Mouse (Mus musculus) fibroblast of lung, adult 2 months (primary cell): ENCODE measurements around the gene Sec31a.
"Not testable (repeated sequence)": the region's sequence is repeated elsewhere in the genome, so short reads cannot be mapped to it uniquely, and the experiment has no call there.

Experiments
- DNase-seq: peaks from one replicate; pipeline ENCODE4 v3.0.0-alpha.2; 2011; ENCODE audit warnings: low read depth

Sec31a gene

DNA sequence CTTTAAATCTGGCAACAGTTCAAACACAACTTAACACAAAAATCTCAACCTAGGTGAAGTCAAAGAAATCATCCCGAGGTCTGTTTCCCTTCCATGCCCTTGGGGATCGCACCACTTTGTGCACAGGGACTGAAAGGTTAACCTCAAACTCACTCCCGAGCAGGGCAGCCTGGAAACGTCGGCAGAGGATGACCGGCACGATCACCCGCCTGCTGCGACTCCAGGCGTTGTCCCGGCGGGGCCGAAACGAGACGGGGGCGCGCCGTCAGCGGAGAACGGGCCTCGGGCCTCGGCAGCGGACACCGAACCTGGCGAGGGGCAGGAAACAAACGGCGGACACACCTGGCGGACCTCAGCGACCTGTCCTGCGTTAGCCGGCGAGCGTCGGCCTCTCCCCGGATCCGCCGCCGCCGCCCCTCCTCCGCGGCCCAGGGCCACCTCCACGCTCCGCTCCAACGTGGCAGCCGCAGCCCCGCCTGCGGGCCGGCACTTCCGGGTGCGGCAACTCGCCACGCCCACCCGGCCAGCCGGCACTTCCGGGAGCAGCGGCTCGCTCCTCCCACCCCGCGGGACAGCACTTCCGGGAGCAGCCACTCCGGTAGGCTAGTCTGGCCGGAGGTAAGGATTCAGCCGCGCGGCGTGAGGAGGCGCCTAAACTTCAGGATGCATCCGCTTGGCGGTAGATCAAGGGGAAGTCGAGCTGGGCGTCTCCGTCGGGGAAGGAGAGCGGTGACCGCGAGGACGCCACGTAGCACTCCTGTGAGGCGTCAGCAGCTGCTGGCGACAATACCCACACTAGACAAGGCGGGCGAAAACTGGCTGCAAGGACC lies at the start of gene Sec31a:
Sec31a (minus strand) TSS at position 474 of the 830 bp plus-strand sequence.
- peak; percentile 89 for DNase-seq

DNA sequence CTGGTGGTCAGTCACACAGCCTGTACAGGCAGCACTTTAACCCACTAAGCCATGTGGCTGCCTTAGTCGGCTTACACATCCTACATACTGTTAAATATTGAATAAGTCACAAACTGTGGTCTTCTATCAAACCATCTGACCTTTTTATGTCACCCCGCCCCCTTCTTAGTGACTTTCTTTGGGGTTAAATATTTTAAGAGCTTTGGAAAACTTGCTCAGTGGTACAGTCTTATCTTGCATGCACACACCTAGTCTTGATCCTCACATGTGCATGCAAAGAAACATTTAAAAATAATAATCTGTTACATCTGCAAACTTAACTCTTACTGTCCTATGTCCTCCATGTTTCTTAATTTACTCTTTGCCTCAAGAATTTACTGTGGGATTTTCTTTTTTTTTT lies 46.3 kb upstream of the Sec31a start:
- DNase-seq: no peak

DNA sequence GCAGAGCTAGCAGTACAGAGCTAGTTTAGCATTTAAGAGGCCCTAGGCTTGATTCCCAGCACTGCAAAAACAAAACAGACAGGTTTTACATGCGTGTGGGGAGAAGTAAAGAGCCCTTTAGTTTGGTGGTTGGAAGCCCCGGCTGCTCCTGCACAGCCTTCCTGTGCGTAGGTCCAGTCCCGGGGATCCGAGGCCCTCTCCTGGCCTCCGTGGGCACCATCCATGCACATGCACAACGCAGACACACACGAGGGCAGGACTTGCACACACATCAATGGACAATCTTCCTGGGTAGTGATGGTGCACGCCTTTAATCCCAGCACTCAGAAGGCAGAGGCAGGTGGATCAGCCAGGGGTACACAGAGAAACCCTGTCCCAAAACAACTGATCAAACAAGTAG lies 45.5 kb upstream of the Sec31a start:
- no peak for DNase-seq

DNA sequence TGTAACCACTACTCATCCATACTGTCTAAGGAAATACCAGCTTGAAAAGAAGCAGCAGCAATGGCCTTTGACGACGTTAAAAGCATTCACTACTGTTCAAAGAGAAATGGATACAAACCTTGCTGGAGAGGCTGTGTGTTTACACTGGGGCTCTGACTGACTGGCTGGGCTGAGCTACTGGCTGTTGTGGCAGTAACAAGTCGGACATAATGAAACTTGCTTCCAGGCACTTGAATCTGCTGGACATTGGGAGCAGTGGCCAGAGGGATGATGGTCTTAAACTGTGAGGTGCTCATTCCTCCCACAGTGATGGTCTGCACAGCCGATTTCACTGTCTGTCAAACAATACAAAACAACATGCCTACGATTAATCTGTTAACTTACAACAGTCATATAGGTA lies 43.4 kb upstream of the Sec31a start:
- no peak for DNase-seq

DNA sequence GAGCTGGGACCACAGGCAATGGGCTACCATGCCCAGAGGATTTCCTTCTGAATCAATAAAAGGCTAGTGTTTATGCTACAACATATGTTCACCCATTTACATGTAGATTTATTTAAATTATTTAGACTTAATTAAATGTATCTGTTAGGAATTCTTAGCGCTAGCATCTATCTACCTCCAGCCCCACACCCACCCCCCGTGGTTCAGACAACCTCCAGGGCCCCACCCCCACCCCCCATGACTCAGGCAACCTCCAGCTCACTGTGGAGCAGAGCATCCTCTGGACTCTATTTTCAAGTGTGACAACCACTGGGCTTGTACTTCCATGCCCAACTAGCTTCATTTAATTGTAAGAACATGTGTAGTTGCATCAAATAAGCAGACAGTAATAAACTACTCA lies 35.8 kb upstream of the Sec31a start:
- no peak for DNase-seq

DNA sequence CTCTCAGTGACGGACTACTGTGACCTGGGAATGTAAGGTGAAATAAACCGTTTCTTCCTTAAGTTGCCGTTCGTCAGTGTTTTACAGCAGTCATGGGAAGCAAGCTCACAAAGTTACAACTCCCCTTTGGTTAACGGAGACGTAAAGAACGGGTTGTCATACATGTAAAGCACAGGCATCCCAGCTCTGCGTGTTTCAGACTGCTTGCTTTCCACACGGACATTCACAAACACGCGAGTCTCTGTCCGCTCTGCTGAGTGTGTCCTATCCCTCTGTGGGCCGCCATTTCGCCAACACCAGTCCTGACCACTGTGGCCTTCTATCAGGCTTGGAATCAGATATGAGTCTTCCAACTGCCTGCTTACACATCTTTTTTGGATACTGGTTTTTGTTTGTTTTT lies 22.8 kb upstream of the Sec31a start:
- DNase-seq: no peak

DNA sequence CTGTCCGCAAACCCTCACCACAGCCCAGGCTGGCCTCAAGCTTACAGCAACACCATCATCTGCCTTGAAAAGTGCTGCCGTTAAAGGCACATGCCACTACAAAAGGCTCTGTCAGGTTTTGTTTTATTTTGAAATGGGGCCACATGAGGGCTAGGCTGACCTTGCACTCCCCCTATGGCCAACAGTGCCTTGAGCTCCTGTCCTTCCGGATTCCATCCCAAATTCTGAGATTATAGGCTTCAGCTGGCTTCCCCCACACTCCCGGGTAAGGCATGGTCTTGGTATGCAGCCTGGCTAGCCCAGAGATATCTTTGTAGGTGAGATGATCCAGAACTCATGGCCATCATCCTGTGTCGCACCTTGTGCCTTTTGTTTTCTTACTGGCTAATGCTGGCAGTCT lies 21.9 kb upstream of the Sec31a start:
- DNase-seq: no peak

DNA sequence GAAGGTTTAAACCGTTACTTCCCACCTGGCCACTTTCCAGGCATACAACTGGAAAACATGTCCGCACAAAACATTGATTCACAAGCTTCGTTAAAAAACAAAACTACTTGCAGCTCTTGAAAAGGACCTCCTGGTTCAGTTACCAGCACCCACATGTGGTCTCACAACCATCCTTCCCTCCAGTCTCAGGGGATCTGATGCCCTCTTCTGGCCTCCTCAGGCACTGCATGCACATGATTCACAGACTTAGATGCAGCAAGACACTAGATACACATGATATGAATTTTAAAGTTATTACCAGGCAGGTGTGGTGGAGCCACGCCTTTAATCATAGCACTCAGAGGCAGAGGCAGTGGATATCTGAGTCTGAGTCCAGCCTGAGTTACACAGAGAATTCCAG lies 21.1 kb upstream of the Sec31a start:
- DNase-seq: no peak

DNA sequence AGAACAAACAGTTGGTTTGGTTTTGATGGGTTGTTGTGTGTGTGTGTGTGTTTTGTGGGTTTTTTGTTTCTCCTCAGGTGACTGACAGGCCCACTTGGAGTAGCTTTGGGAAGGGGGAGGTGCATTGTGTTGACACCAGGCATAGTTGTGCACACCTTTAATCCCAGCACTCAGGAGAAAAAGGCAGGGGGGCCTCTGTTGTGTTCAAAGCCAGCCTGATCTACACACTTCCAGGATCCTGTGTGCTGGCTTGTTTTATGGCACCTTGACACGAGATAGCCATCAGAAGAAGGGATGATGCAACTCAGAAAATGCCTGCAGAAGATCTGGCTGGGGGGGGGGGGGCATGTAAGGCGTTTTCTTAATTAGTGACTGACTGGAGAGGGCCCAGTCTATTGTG lies 14.9 kb upstream of the Sec31a start:
- DNase-seq: no peak

DNA sequence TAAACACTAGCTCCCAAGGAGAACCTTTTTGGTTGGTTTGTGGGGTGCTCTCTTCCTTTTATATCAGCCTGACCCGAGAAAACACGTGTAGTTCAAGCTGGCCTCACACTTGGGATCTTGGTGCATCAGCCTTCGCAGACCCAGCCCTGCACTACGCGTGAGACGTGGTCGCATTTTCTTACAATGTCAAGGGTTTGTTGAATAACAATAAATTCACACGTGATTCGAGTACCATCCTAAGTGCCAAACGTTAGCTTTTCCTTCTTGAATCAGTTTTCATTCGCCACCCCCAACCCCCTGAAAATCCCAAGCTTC lies 14.0 kb upstream of the Sec31a start:
- no peak for DNase-seq

DNA sequence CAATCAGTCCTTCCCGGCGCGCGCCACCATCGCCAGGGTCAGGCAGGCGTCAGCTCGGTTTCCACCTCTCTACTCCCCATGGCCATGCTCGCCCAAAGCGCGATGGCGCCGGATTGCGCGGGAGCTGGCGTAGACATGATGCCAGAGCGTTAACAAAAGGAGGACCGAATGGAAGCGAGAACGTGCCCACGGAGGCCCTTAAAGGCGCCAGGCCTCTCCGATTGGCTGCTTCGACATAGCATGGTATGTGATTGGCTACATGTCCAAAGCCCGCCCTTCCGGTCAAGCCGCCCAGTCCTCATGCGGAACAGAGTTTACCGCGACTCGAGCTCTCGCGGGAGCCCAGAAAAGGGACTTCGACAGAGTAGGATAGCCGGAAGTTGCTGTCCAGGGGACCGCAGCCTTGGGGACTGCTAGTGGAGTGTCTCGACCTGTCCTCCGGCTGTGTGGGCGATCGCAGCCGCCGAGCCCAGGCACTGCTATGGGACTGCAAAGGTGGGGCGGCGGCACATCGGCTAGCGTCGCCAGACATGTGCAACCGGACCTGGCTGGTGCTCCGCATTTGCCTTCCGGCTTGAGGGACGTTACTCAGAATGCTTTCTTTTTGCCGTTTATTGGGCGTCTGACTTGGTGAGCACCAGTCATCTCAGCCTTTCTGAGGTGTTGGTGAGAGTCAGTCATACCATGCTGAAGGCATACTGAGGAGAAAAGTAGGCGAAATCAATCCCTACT lies 13.5 kb upstream of the Sec31a start:
- peak; percentile 99 for DNase-seq

DNA sequence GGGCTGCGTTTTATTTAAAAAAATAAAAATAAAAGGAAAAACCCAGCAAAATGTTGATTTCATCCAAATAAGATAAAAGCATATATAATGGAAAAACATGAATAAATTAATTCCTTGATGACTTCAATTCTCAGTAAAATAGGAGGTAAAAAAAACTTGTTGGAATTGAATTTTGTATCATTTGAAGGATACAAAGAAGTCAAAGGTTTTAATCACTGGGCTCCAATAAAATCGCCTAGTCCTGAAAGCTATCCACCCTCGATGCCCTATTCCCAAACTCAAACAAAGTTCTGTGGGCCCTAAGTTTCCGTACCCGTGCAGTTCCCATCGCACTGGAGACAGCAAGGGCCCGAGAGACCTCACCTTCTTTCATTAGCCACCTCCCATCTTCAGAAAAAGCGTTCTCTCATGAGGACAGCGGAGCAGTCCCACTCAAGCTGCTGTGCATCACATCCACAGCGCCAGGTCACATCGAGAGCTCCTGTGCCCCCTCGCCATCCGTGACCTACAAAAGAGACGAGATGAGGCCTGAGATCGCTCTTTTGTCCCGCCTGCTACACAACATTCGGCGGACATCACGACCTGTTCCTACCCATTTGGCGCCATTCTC lies 12.8 kb upstream of the Sec31a start:
- no peak for DNase-seq

DNA sequence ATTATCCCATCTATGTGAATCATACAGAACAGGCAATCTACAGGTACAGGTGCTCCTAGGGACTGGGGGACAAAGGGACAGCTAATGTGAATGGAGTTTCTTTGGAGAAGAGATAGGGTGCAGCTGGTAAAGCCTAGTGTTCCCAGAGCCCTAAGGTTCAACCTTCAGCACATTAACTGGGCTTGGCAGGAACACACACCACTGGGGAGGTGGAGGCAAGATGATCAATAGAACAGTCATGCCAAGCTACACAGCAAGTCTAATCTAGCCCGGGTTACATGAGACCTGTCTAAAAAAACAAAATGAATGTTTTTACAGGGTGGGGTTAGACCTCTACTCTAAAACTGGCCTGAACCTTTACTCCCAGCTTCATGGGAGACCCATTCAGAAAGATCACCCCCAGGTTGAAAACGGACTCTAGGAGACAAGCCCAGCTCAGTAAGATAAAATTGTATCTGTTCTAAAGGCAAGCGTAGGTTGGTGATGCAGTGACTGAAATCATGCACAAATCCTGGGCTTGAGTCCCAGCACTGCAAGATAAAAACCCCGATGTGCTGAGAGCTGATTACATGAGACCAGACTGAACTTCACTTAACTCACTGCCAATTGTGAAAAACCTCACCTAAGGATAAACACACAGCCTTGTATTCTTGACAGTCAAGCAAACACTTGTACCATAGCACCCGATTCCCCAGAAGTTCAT lies 12.1 kb upstream of the Sec31a start:
- DNase-seq: no peak

DNA sequence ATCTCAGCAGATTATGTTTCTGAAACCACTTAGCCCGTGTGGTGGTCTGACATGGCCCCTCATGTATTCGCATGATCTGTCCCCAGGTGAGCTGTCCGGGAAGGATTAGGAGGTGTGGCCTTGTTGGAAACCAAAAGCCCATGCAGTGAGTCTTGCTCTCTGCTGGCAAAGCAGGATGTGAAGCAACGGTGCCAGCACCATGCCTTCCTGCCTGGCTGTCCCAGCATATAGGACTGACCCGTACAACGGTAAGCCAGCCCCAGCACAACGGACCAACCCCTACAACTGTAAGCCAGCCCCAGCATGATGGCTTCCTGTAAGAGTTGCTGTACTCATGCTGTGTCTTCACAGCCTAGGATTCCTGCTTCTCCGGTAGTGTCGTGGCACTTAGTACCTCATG lies 11.2 kb upstream of the Sec31a start:
- no peak for DNase-seq

DNA sequence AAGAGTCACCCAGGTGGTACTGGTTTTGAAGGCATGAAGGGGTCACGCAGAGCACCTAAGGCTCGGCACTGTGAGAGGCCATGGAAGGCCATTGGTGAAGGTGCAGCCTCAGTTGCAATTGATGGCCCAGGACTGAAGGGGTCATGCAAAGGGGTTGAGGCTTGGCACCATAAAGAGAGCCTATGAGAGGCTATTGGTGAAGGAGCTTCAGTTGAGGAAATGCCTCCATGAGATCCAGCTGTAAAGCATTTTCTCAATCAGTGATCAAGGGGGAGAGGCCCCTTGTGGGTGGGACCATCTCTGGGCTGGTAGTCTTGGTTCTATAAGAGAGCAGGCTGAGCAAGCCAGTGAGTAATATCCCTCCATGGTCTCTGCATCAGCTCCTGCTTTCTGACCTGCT lies 9.8 kb upstream of the Sec31a start:
- DNase-seq: not testable (repeated sequence)

DNA sequence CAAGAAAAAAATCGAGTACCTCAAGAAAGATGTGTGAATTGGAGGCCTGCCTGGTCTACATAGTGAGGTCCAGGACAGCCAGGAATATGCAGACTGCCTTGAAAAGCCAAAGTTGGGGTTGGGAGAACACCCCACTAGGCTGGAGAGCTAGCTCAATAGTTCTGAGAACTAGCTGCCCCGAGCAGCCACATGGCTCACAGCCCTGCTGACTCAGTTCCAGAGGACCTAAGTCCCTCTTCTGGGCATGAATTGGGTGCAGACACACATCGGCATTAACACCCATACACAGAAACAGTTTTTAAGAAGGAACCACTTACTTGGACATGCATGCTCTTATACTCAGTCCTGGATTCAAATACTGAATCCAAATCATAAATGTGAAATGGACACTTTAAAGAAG lies 8.2 kb upstream of the Sec31a start:
- DNase-seq: no peak

DNA sequence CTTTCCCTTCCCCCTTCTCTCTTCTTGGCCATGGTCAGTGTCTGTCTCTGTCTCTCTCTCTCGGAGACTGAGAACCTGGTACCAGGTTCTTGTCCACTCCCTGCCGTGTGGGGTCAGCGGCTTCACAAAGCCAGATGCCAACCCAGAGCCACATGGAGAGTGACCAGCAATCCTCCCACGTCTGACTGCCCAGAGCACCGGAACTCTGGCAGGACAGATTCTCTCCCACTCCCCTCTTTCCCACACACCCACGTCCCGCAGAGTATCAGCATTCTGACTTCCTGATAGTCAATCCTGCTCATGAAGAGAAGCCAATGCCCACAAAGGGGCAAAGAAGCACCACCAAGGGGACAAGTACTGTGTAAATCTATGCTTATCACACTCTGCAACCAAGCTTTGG lies 7.6 kb upstream of the Sec31a start:
- DNase-seq: no peak

DNA sequence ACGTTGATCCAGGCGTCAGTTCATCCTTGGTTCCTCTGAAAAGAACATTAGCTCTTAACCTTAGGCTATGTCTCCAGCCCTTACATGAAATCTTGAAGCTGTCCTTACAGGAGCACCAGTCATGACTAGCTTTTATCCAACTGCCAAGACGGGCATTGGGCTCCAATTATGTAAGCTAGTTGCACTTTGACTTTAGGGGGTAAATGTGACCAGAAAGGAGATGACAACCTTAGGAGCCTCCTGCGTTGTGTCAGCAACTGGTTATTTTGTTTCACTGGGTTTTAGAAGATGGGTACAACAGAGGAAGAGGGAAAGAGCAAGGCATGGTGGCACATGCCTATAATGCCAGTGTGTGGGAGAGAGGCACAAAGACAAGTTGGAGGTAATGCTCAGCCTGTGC lies 2.8 kb upstream of the Sec31a start:
- DNase-seq: no peak

DNA sequence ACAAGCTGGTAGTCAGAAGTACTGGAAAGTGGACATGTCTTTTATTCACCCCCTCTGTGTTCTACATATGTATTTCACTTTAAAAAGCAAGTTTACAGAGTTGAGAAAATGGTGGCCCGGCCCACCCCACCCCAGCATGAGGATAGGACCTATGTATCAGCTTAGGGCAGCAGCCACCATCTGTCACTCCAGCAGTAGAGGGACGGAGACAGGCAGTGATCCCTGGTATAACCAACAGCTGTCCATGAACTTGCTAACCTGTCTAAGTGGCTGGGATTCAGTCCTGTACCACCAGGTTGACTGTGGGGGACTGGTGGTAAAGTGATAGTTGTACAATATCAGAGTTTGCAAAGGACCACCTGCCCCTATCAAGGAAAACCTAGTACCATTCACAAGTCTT lies 2.0 kb upstream of the Sec31a start:
- no peak for DNase-seq

DNA sequence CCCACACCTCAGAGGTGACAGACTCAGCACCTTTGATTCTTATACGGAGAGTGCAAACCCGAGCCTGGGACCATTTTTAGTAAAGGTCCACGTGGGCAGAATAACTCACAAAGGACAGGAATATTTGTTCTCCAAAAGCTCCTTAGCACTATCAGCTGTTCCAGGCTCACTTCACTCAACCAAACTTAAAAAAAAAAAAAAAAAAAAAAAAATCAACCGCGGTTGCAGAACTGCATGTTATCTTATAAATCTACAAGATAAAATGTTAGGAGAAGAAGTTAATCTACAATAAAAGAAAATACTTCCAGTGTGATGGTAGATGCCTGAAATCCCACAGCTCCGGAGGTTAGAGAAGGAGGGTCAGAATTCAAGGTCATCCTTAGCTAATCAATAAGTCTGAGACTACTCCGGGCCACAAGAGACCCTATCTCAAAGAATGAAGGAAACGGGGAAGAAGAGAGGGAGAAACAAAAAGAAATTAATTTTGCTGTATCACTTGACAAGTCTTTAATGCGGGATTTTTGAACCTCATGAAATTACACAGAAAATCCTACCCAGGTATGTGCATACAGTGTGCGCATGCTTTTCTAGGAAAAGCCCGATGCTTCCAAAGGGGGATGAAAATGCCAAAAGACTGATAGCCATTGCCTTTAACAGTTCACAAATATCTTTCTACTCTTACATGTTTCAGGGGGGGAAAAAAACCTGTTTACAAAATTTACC lies 1.4 kb downstream of the Sec31a start:
- no peak for DNase-seq

DNA sequence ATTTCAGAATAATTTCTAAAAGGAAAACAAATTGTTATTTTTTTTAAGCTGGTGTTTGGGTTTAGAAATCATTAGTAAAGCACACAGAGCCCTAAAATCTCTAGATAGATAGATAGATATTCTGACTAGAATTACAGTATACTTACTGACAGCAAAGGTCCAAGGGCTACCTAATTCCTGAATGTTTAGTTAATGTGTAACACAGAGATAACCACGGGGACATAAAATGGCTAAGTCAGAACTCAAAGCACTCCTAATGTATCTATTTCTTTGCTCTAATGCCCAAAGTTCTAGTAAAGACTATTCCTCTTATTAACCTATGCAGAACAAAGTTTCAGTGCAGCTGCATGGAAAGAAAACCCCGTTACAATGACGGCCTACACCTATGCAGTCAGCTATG lies 3.1 kb downstream of the Sec31a start:
- DNase-seq: no peak

DNA sequence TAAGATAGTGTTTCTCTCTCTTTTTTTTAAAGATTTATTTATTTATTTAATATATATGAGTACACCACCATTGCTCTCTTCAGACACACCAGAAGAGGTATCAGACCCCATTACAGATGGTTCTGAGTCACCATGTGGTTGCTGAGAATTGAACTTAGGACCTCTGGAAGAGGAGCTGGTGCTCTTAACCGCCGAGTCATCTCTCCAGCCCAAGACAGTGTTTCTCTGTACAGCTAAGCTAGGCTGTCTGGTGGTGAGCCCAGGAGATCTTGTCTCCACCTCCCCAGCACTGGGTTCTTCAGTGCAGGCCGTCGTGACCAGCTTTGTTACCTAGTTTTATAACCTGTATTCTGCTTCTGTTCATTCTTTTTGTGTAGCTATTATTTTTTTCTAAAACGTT lies 5.8 kb downstream of the Sec31a start:
- DNase-seq: no peak
